ENCODE assay signal across 8 mouse cellular contexts in the genomic region with DNA sequence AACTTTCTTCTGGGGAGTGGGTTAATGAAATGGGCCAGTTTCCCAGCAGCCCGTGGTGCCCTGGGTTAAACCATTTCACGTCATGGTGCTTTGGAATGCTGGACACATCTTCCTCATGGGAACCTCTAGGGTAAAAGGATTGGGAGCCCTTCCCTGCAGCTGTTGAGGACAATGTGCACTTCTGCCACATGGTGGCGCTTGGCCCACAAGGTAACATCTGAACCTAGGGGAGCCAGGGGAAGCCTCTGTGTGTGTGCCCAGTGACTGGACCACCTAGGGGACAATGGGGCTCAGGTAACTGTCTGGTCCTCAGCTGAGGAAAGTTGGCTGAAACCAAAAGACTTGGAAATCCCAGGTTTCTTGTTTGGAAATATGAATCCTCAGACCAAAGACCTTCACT. TPM values are rescaled to one million over a fixed set of nuclear protein-coding genes. Genes with fewer than 3 reads are reported as not detected.
DNase-seq lines count a peak whose midpoint lies in the region; ATAC-seq and TF ChIP-seq lines count a peak whose summit lies in the region.

No protein-coding gene starts in this region.

- WGBS in embryonic facial prominence, embryonic 10.5 days: 6% methylated on average over 3 of the region's 3 CpGs
- WGBS in heart, postnatal 0 days: 3% methylated on average over 3 of the region's 3 CpGs

- peak; percentile 75; the same call in 1 of the 2 replicates for ATAC-seq in heart, postnatal 0 days (ENCODE audit: insufficient read depth, low read depth)

- no peak overlapping the region for H3K9ac ChIP-seq in heart, postnatal 0 days (replicated peaks; ENCODE audit: low read depth, low read length)

- H3K9me3 ChIP-seq in E14TG2a.4 (ENCODE audit: low read length): peaks cover 5% of the 10 kb centered on the region; the same call in 1 of the 2 replicates
- H3K9me3 ChIP-seq in embryonic facial prominence, embryonic 10.5 days: no peaks in the 10 kb centered on the region
- no peaks in the 10 kb centered on the region for H3K9me3 ChIP-seq in heart, postnatal 0 days (replicated peaks; ENCODE audit: control insufficient read depth, low read length)

- H3K36me3 ChIP-seq in E14TG2a.4 (ENCODE audit: insufficient read depth, low read length): no peaks in the 10 kb centered on the region
- peaks cover 4% of the 10 kb centered on the region; the same call in 1 of the 2 replicates for H3K36me3 ChIP-seq in embryonic facial prominence, embryonic 10.5 days (replicated peaks)
- peaks cover 33% of the 10 kb centered on the region for H3K36me3 ChIP-seq in heart, postnatal 0 days (replicated peaks; ENCODE audit: control insufficient read depth, insufficient read depth, low read length)

- DNase-seq in adrenal gland, postnatal 10 days: peak; percentile 83
- peak; percentile 75 for DNase-seq in embryonic facial prominence, embryonic 10.5 days (ENCODE audit: low spot score)
- peak; percentile 83 for DNase-seq in heart, postnatal 0 days (ENCODE audit: low spot score)
- DNase-seq in kidney, postnatal 4 days: peak; percentile 86 to 89
- peak; percentile 68 to 76 for DNase-seq in lung, postnatal 4 days
- DNase-seq in right cerebral cortex, adult 18-20 months: peak; percentile 67
- peak; percentile 46 to 71 for DNase-seq in urinary bladder, postnatal 4 days (ENCODE audit: low spot score in 2 of 2)

- TF ChIP-seq EP300 in heart, postnatal 0 days (IDR thresholded peaks at IDR 0.05; ENCODE audit: low read depth): no peak

- H3K4me2 ChIP-seq in heart, postnatal 0 days (ENCODE audit: low read depth, low read length): no peak overlapping the region

- H3K4me3 ChIP-seq in E14TG2a.4 (replicated peaks; ENCODE audit: low read length): no peak overlapping the region
- no peak overlapping the region for H3K4me3 ChIP-seq in embryonic facial prominence, embryonic 10.5 days
- no peak overlapping the region for H3K4me3 ChIP-seq in heart, postnatal 0 days (ENCODE audit: low read depth, low read length)

- peaks cover 3% of the 10 kb centered on the region; the same call in 1 of the 2 replicates for H3K4me1 ChIP-seq in E14TG2a.4 (replicated peaks; ENCODE audit: low read depth, low read length)
- no peaks in the 10 kb centered on the region for H3K4me1 ChIP-seq in embryonic facial prominence, embryonic 10.5 days
- no peaks in the 10 kb centered on the region for H3K4me1 ChIP-seq in heart, postnatal 0 days (ENCODE audit: control insufficient read depth, insufficient read depth)

- H3K27me3 ChIP-seq in E14TG2a.4 (ENCODE audit: insufficient read depth, low read length): no peaks in the 10 kb centered on the region; the same call in 1 of the 2 replicates
- H3K27me3 ChIP-seq in embryonic facial prominence, embryonic 10.5 days (replicated peaks; ENCODE audit: low read depth, poor library complexity, severe bottlenecking): no peaks in the 10 kb centered on the region
- H3K27me3 ChIP-seq in heart, postnatal 0 days (ENCODE audit: control insufficient read depth, insufficient read depth, low read length): no peaks in the 10 kb centered on the region

- peak; percentile 63 for TF ChIP-seq CTCF in E14TG2a.4 (conservative IDR thresholded peaks at IDR 0.05; ENCODE audit: low read length)
- TF ChIP-seq CTCF in heart, postnatal 0 days (IDR thresholded peaks at IDR 0.05; ENCODE audit: low read depth): peak; percentile 96

- no peak overlapping the region for H3K27ac ChIP-seq in embryonic facial prominence, embryonic 10.5 days (replicated peaks)
- no peak overlapping the region for H3K27ac ChIP-seq in heart, postnatal 0 days (ENCODE audit: low read depth)

RNA-seq across cellular contexts. Expression of gene 1700019N19Rik, which starts 12.1 kb away (rescaled TPM):
- not detected for total RNA-seq in adrenal gland, postnatal 10 days (2021)
- polyA plus RNA-seq in embryonic facial prominence, embryonic 10.5 days (2016; fragmentation: Nextera tagmentation; extraction: Ambion mirVana): 0.20 TPM in 1 of 2 replicates, not detected in the other
- total RNA-seq in heart, postnatal 0 days (2014; rRNA removed; ENCODE audit: low replicate concordance): not detected in 2 replicates
- not detected in 2 replicates for polyA plus RNA-seq in heart, postnatal 0 days (2015; fragmentation: Nextera tagmentation; extraction: Ambion mirVana)

RNA-seq across cellular contexts. Expression of gene Pnliprp2, which starts 46.8 kb away (rescaled TPM):
- not detected for total RNA-seq in adrenal gland, postnatal 10 days (2021)
- polyA plus RNA-seq in embryonic facial prominence, embryonic 10.5 days (2016; fragmentation: Nextera tagmentation; extraction: Ambion mirVana): 0.09 TPM in 1 of 2 replicates, not detected in the other
- 2.3 TPM in 1 of 2 replicates, not detected in the other for total RNA-seq in heart, postnatal 0 days (2014; rRNA removed; ENCODE audit: low replicate concordance)
- polyA plus RNA-seq in heart, postnatal 0 days (2015; fragmentation: Nextera tagmentation; extraction: Ambion mirVana): 0.14 TPM in 1 of 2 replicates, not detected in the other
